Mouse (Mus musculus) lung, embryonic 15.5 days (tissue): ENCODE data around the gene Col7a1. TPM values are rescaled to one million over a fixed set of nuclear protein-coding genes. Genes with fewer than 3 reads are reported as not detected.

Experiments used
- ATAC-seq: fragments of 200-750 bp; cut with Nextera tagmentation; 2 replicates; pipeline ENCODE4 v1.8.0; 2017; ENCODE audit warnings: moderate number of reproducible peaks, borderline replicate concordance; ENCODE audit not compliant: low FRiP score, low TSS enrichment; ENCODE audit errors: extremely low read depth
- H3K27ac ChIP-seq: fragments of 300-500 bp; sonication (generic); 2 replicates; pipeline ENCODE4 v1.5.1; 2015; ENCODE audit warnings: moderate library complexity, mild to moderate bottlenecking, inconsistent platforms
- H3K27me3 ChIP-seq: fragments of 300-500 bp; sonication (generic); 2 replicates; pipeline ENCODE4 v1.6.1; 2015; ENCODE audit warnings: inconsistent platforms
- H3K36me3 ChIP-seq: fragments of 300-500 bp; sonication (generic); 2 replicates; pipeline ENCODE4 v1.6.1; 2015; ENCODE audit warnings: inconsistent platforms
- H3K4me1 ChIP-seq: fragments of 300-500 bp; sonication (generic); 2 replicates; pipeline ENCODE4 v1.6.1; 2015; ENCODE audit warnings: inconsistent platforms
- H3K4me2 ChIP-seq: fragments of 300-500 bp; sonication (generic); 2 replicates; pipeline ENCODE4 v1.6.1; 2015; ENCODE audit warnings: inconsistent platforms, mild to moderate bottlenecking, moderate library complexity
- H3K4me3 ChIP-seq: fragments of 300-500 bp; sonication (generic); 2 replicates; pipeline ENCODE4 v1.5.1; 2015; ENCODE audit warnings: mild to moderate bottlenecking, inconsistent platforms
- H3K9ac ChIP-seq: fragments of 300-500 bp; sonication (generic); 2 replicates; pipeline ENCODE4 v1.6.1; 2015; ENCODE audit warnings: inconsistent platforms
- H3K9me3 ChIP-seq: fragments of 300-500 bp; sonication (generic); 2 replicates; pipeline ENCODE4 v1.6.1; 2016; ENCODE audit warnings: inconsistent platforms
- WGBS: fragments of 180-500 bp; shearing (Covaris S2); methylation state at CpG from one replicate; pipeline ENCODE4 v1.1.7; 2015; 5-methylcytosine and 5-hydroxymethylcytosine counted together
- microRNA counts: library from miRNA; unstranded; fragments of <30 nt; microRNA quantifications from one replicate; lab custom pipeline; 2016
- microRNA-seq: library from miRNA; unstranded; fragments of <30 nt; microRNA quantifications from one replicate; pipeline ENCODE4, GENCODE M21; 2016
- polyA plus RNA-seq: library from polyadenylated mRNA; unstranded; fragments of >200 nt; fragmentation: Nextera tagmentation; extraction: Ambion mirVana; gene quantifications from 2 replicates; pipeline ENCODE4 v1.2.1, GENCODE M21; 2015

The Col7a1 gene
- polyA plus RNA-seq, 1 experiment from 2014 or later, result 1.0 TPM

DNA sequence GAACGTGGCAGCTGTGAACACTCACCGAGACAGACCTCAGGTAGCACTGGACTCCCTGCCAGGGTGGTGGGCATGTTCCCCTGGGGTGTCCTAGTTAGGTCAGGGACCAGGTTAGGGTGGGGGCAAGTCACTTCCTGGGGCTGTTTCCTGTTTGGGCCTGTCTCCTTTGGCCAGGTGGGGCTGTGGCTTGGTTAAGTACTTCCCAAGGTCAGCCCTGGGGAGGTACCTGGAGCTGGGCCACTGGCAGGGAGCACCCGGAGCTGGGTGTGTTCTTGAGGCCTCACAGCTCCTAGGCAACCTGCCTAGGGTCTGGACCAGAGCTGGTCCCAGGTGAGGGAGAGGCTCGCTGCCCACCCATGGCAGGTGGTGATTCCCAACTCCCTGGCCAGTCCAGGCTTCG is 75.5 kb downstream of the Col7a1 start:
- Histone ChIP-seq H3K4me1 (no peaks in the 10 kb centered on the region), H3K27me3 (no peaks in the 10 kb centered on the region), H3K9ac (no peak overlapping the region), H3K27ac (no peak overlapping the region), H3K4me2 (no peak overlapping the region), H3K9me3 (no peaks in the 10 kb centered on the region), H3K36me3 (no peaks in the 10 kb centered on the region), H3K4me3 (no peak overlapping the region)
- 77% methylated on average over 5 of the region's 5 CpGs for WGBS
- no peak for ATAC-seq

DNA sequence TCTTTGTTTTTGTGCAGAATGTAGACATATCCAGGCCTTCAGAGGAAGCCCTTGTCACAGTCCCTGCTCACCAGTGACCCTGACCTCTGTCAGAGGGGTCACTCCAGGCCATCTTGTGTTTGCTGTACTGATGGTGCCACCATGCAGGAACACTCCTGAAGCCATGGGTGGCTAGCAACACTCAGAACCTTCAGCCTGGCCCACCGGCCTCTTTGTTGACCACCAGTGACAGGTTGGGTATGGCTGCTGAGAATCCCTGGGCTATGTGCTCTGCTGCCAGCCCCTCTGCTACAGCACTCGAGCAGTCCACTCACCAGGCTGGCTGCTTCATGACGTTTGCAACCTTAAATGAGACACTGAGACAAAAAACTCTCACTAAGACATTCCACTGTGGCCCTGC is 76.9 kb downstream of the Col7a1 start:
- Histone ChIP-seq H3K27ac (no peak overlapping the region), H3K4me3 (no peak overlapping the region), H3K9ac (no peak overlapping the region), H3K27me3 (no peaks in the 10 kb centered on the region), H3K9me3 (no peaks in the 10 kb centered on the region), H3K4me1 (no peaks in the 10 kb centered on the region), H3K4me2 (no peak overlapping the region), H3K36me3 (no peaks in the 10 kb centered on the region)
- no peak for ATAC-seq
- WGBS, result 51% methylated on average over 3 of the region's 3 CpGs

DNA sequence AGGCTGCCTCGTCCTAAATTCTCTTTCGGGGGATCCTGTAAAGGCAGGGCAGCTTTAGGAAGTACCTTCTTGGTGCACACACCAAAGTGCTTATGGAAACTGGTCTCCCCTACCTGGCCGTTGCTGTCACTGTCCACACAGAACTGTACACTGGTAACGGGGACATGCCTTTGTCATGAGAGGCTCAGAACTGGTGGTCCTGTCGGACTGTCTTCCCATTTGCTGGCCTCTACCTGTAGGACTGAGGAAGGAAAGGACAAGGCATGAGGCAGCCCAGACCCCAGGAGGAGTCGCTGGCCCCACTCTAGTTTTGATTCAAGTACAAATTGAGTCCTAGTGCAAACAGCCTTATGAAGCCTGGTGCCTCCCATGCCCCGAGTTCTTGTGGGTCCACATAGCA is 77.6 kb downstream of the Col7a1 start:
- no peak overlapping the region for H3K4me2 ChIP-seq
- H3K9ac ChIP-seq, result no peak overlapping the region
- no peaks in the 10 kb centered on the region for H3K36me3 ChIP-seq
- H3K9me3 ChIP-seq, result no peaks in the 10 kb centered on the region
- no peaks in the 10 kb centered on the region for H3K4me1 ChIP-seq
- H3K4me3 ChIP-seq, result no peak overlapping the region
- no peak overlapping the region for H3K27ac ChIP-seq
- WGBS, result 86% methylated on average over 7 of the region's 7 CpGs
- no peaks in the 10 kb centered on the region for H3K27me3 ChIP-seq
- no peak for ATAC-seq

DNA sequence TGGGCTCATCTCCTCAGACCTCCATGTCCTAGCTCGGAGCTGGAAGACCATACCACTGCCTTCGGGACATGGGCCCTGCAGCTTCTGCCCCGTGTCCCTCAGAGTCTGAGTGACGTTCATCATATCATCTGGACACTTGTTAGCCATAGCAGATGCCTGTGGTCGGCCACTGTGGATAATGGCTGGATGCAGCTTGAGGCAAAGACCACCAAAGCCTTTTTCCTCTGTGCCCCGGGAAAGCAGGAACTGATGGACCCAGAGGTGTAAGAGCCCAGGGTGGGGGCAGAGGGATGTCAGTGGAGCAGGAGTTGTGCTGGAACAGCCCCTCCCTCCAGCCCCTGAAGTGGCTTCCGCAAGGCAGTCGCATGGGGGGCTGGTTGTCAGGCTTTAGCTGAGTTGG is 78.3 kb downstream of the Col7a1 start:
- H3K4me1 ChIP-seq, result no peaks in the 10 kb centered on the region
- WGBS, result 63% methylated on average over 8 of the region's 8 CpGs
- H3K27me3 ChIP-seq, result no peaks in the 10 kb centered on the region
- H3K9ac ChIP-seq, result no peak overlapping the region
- ATAC-seq, result no peak
- no peaks in the 10 kb centered on the region for H3K36me3 ChIP-seq
- H3K9me3 ChIP-seq, result no peaks in the 10 kb centered on the region
- no peak overlapping the region for H3K4me3 ChIP-seq
- H3K4me2 ChIP-seq, result no peak overlapping the region
- H3K27ac ChIP-seq, result no peak overlapping the region

DNA sequence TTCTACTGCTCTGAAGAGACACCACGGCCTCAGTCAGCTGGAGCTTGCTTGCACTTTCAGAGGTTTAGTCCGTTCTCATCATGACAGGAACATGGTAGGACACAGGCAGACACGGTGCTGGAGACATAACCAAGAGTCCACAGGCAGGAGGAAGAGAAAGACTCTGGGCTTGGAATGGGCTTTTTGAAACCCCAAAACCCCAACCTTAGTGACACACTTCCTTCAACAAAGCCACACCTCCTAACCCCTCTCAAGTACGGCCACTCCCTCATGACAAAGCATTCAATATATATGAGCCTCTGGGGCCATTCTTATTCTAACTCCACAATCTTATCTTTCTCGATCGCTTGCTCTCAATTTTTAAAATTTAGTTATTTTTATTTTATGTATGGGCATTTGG is 79.0 kb downstream of the Col7a1 start:
- no peaks in the 10 kb centered on the region for H3K27me3 ChIP-seq
- no peak overlapping the region for H3K9ac ChIP-seq
- no peak overlapping the region for H3K4me2 ChIP-seq
- H3K27ac ChIP-seq, result no peak overlapping the region
- H3K9me3 ChIP-seq, result no peaks in the 10 kb centered on the region
- H3K4me1 ChIP-seq, result no peaks in the 10 kb centered on the region
- no peak for ATAC-seq
- no peaks in the 10 kb centered on the region for H3K36me3 ChIP-seq
- no peak overlapping the region for H3K4me3 ChIP-seq
- 74% methylated on average over 6 of the region's 6 CpGs for WGBS

MicroRNAs within 50 kb of the gene (microRNA counts, 519-probe panel; counts per million panel counts)
- microRNA mmu-miR-711 (lab: Ali Mortazavi, UCI), result 19.7 counts per million

Small RNAs within 50 kb of the gene (microRNA-seq; reads per million reads assigned to microRNA genes)
- not detected for gene Mir711

Other genes with a start within 250 kb of the Col7a1 start
- 72.5 and 74.7 TPM in 2 replicates for gene Ip6k2, start 169.8 kb upstream of the Col7a1 start, polyA plus RNA-seq
- gene Nckipsd, start 145.2 kb upstream of the Col7a1 start, polyA plus RNA-seq, result 15.3 and 16.6 TPM in 2 replicates
- gene Celsr3, start 127.3 kb upstream of the Col7a1 start, polyA plus RNA-seq, result 0.14 and 0.15 TPM in 2 replicates
- gene Slc26a6, start 100.3 kb upstream of the Col7a1 start, polyA plus RNA-seq, result 7.8 and 10.4 TPM in 2 replicates
- 0.25 TPM in 1 of 2 replicates, not detected in the other for gene Tmem89, start 39.0 kb upstream of the Col7a1 start, polyA plus RNA-seq
- 437 and 446 TPM in 2 replicates for gene Uqcrc1, start 17.0 kb upstream of the Col7a1 start, polyA plus RNA-seq
- gene Ucn2, start 32.4 kb downstream of the Col7a1 start, polyA plus RNA-seq, result not detected in 2 replicates
- 10.2 and 11.3 TPM in 2 replicates for gene Pfkfb4, start 38.2 kb downstream of the Col7a1 start, polyA plus RNA-seq
- 83.2 and 98.3 TPM in 2 replicates for gene Shisa5, start 85.0 kb downstream of the Col7a1 start, polyA plus RNA-seq
- gene Trex1, start 106.1 kb downstream of the Col7a1 start, polyA plus RNA-seq, result 12.7 and 14.0 TPM in 2 replicates
- gene Atrip, start 120.5 kb downstream of the Col7a1 start, polyA plus RNA-seq, result 26.4 and 27.0 TPM in 2 replicates
- gene Ccdc51, start 128.9 kb downstream of the Col7a1 start, polyA plus RNA-seq, result 11.2 and 11.5 TPM in 2 replicates
- 519 and 556 TPM in 2 replicates for gene Tma7, start 129.0 kb downstream of the Col7a1 start, polyA plus RNA-seq
- 18.2 and 18.4 TPM in 2 replicates for gene Plxnb1, start 141.8 kb downstream of the Col7a1 start, polyA plus RNA-seq
- gene Fbxw21, start 208.5 kb downstream of the Col7a1 start, polyA plus RNA-seq, result not detected in 2 replicates
- gene Fbxw13, start 242.4 kb downstream of the Col7a1 start, polyA plus RNA-seq, result not detected in 2 replicates